Mouse (Mus musculus) ES-Bruce4 (cell line): ENCODE results near the gene Slc12a1.

ENCODE experiments used
- CTCF ChIP-seq: IDR thresholded peaks from one replicate; pipeline ENCODE4 v1.8.1; 2011; ENCODE audit warnings: low read depth, low read length
- POLR2A ChIP-seq: IDR thresholded peaks from one replicate; pipeline ENCODE4 v1.8.1; 2011; ENCODE audit warnings: low read length; ENCODE audit not compliant: insufficient read depth

- TF ChIP-seq CTCF (no peak), POLR2A (no peak)
Observed at GRCm38 (mm10) chr2:125255886-125256285, 103.6 kb downstream of the Slc12a1 start.
